In genomic region chr17:45403207-45403606, GRCm38 (mm10) we compare ENCODE assay signal across 8 mouse cellular contexts. TPM values are rescaled to one million over a fixed set of nuclear protein-coding genes. Genes with fewer than 3 reads are reported as not detected.
A peak's percentile ranks its signal among the peaks of the same experiment; 100 is the strongest.
DNase-seq lines count a peak whose midpoint lies in the region; ATAC-seq and TF ChIP-seq lines count a peak whose summit lies in the region.

No protein-coding gene starts in this region.

- no peak for TF ChIP-seq POLR2A in CH12.LX (IDR thresholded peaks at IDR 0.05; ENCODE audit: low read depth, low read length)

- no peak overlapping the region for H3K4me3 ChIP-seq in heart, embryonic 11.5 days (ENCODE audit: low read depth, low read length)
- H3K4me3 ChIP-seq in CH12.LX (replicated peaks in 1 of 3; ENCODE audit: low read depth in 2 of 3, low read length in 2 of 3, poor library complexity in 1 of 3): no peak overlapping the region
- H3K4me3 ChIP-seq in forebrain, postnatal 0 days (ENCODE audit: low read depth, low read length): no peak overlapping the region

- H3K9ac ChIP-seq in heart, embryonic 11.5 days (ENCODE audit: low read depth, low read length): no peak overlapping the region
- no peak overlapping the region for H3K9ac ChIP-seq in CH12.LX (ENCODE audit: insufficient read depth, low read depth)
- no peak overlapping the region for H3K9ac ChIP-seq in forebrain, postnatal 0 days

- peaks cover 14% of the 10 kb centered on the region for H3K4me1 ChIP-seq in heart, embryonic 11.5 days (ENCODE audit: control insufficient read depth, insufficient read depth, low read length)
- peaks cover 0 to 9% of the 10 kb centered on the region in 2 experiments; a peak in 1 of 4 replicates for H3K4me1 ChIP-seq in CH12.LX (ENCODE audit: control insufficient read depth in 1 of 2, insufficient read depth in 2 of 2)
- H3K4me1 ChIP-seq in forebrain, postnatal 0 days (ENCODE audit: insufficient read depth): no peaks in the 10 kb centered on the region

- WGBS in heart, embryonic 11.5 days (ENCODE audit: insufficient replicate concordance): 25% methylated on average over 3 of the region's 3 CpGs
- WGBS in forebrain, postnatal 0 days: 2% methylated on average over 3 of the region's 3 CpGs

- peak; percentile 65 for TF ChIP-seq RAD21 in CH12.LX (IDR thresholded peaks at IDR 0.05; ENCODE audit: low read depth, low read length)

- H3K79me2 ChIP-seq in CH12.LX (replicated peaks; ENCODE audit: control insufficient read depth, extremely low read depth, insufficient read depth, poor library complexity, severe bottlenecking): peaks cover 8% of the 10 kb centered on the region

- H3K27ac ChIP-seq in heart, embryonic 11.5 days (ENCODE audit: low read depth, low read length): no peak overlapping the region
- H3K27ac ChIP-seq in CH12.LX (ENCODE audit: insufficient read depth, low read depth): no peak overlapping the region
- no peak overlapping the region for H3K27ac ChIP-seq in forebrain, postnatal 0 days (ENCODE audit: low read depth, low read length)

- H3K36me3 ChIP-seq in heart, embryonic 11.5 days (ENCODE audit: control insufficient read depth, insufficient read depth, low read length): peaks cover 9% of the 10 kb centered on the region
- peaks cover 39 to 84% of the 10 kb centered on the region in 2 experiments for H3K36me3 ChIP-seq in CH12.LX (replicated peaks in 1 of 2; ENCODE audit: control insufficient read depth in 1 of 2, insufficient read depth in 1 of 2, low read length in 1 of 2)
- peaks cover 27% of the 10 kb centered on the region for H3K36me3 ChIP-seq in forebrain, postnatal 0 days (ENCODE audit: insufficient read depth)
- H3K36me3 ChIP-seq in splenic B cell, adult 2 months (ENCODE audit: control insufficient read depth, insufficient read depth, low read length, poor library complexity, severe bottlenecking): peaks cover 25% of the 10 kb centered on the region; the same call in 1 of the 2 replicates

- no peaks in the 10 kb centered on the region for H3K9me3 ChIP-seq in heart, embryonic 11.5 days (replicated peaks; ENCODE audit: control insufficient read depth, low read length)
- no peaks in the 10 kb centered on the region for H3K9me3 ChIP-seq in CH12.LX (replicated peaks; ENCODE audit: low read length)
- no peaks in the 10 kb centered on the region for H3K9me3 ChIP-seq in forebrain, postnatal 0 days (ENCODE audit: low read length)

- dilution Hi-C loops in CH12.LX (cut with MboI; ENCODE audit: extremely low pct_ligation_motif_present, extremely low pct_unique_long_range_greater_than_20kb, low sequenced_read_pairs): no loop called here

- peak; percentile 50 to 74 for TF ChIP-seq CTCF in CH12.LX (conservative IDR thresholded peaks at IDR 0.05 in 1 of 2, IDR thresholded peaks at IDR 0.05 in 1 of 2; ENCODE audit: low read depth in 2 of 2, low read length in 2 of 2)
- peak; percentile 78 for TF ChIP-seq CTCF in forebrain, postnatal 0 days (IDR thresholded peaks at IDR 0.05; ENCODE audit: low read depth)

- peak; percentile 31 to 78 for DNase-seq in heart, adult 18-20 months
- DNase-seq in CH12.LX (ENCODE audit: extremely low read depth): peak; percentile 69
- peak; percentile 63 for DNase-seq in c-Kit-positive CD71-negative TER-119-negative erythroid progenitor cells, embryonic 14.5 days (ENCODE audit: low read depth)
- DNase-seq in forebrain, postnatal 0 days: peak; percentile 88
- peak; percentile 68 for DNase-seq in kidney, postnatal 14 days
- peak; percentile 66 for DNase-seq in lung, postnatal 36 days
- peak; percentile 75 for DNase-seq in splenic B cell, adult 2 months (ENCODE audit: low read depth, low spot score)

- ATAC-seq in heart, embryonic 11.5 days (replicated peaks; ENCODE audit: insufficient number of reproducible peaks, low FRiP score, low TSS enrichment): no peak
- ATAC-seq in forebrain, postnatal 0 days: peak; percentile 78

- H3K4me2 ChIP-seq in heart, embryonic 11.5 days: no peak overlapping the region
- H3K4me2 ChIP-seq in CH12.LX (ENCODE audit: insufficient read depth, low read depth, poor library complexity, severe bottlenecking): no peak overlapping the region
- no peak overlapping the region for H3K4me2 ChIP-seq in forebrain, postnatal 0 days (ENCODE audit: low read depth)

- in situ Hi-C loops in CH12.LX (cut with MboI; ENCODE audit: low pct_ligation_motif_present, low pct_unique_long_range_greater_than_20kb, low sequenced_read_pairs): no loop called here

- no peaks in the 10 kb centered on the region for H3K27me3 ChIP-seq in heart, embryonic 11.5 days (ENCODE audit: control insufficient read depth, insufficient read depth, low read length)
- no peaks in the 10 kb centered on the region for H3K27me3 ChIP-seq in CH12.LX (replicated peaks)
- H3K27me3 ChIP-seq in forebrain, postnatal 0 days (ENCODE audit: insufficient read depth, low read length): no peaks in the 10 kb centered on the region
- H3K27me3 ChIP-seq in splenic B cell, adult 2 months (ENCODE audit: control insufficient read depth, insufficient read depth, low read length, poor library complexity, severe bottlenecking): no peaks in the 10 kb centered on the region

- no peak for TF ChIP-seq EP300 in CH12.LX (IDR thresholded peaks at IDR 0.05; ENCODE audit: low read length)

TF ChIP-seq in CH12.LX, 34 proteins besides CTCF, POLR2A, EP300 and RAD21:
- TF ChIP-seq MYC (IDR thresholded peaks at IDR 0.05; ENCODE audit: low read depth, low read length) (peak; percentile 51; the same call in 1 of the 2 replicates), JUND (conservative IDR thresholded peaks at IDR 0.05; ENCODE audit: low read depth, low read length) (peak; percentile 31; the same call in 1 of the 2 replicates), MEF2A (IDR thresholded peaks at IDR 0.05; ENCODE audit: borderline replicate concordance, low read depth, low read length) (no peak), ETS1 (conservative IDR thresholded peaks at IDR 0.05; ENCODE audit: low read depth, low read length) (no peak), SMC3 (IDR thresholded peaks at IDR 0.05; ENCODE audit: low read depth, low read length) (peak; percentile 51)

RNA-seq across cellular contexts. Expression of gene Cdc5l, which starts 30.3 kb away (rescaled TPM):
- total RNA-seq in heart, adult 18-20 months (2021): 10 to 100 TPM; 38.0 to 38.2 TPM
- polyA plus RNA-seq in heart, embryonic 11.5 days (2014; fragmentation: Nextera tagmentation; extraction: Ambion mirVana): 57.5 and 59.4 TPM in 2 replicates
- total RNA-seq in CH12.LX (2012; rRNA removed) (45.2 and 52.6 TPM in 2 replicates), CH12.LX (2014; rRNA removed) (58.9 and 62.4 TPM in 2 replicates)
- polyA plus RNA-seq in CH12.LX (2012; ENCODE audit: insufficient read length, low read depth): 66.3 and 69.6 TPM in 2 replicates
- 49.5 and 72.6 TPM in 2 replicates for total RNA-seq in forebrain, postnatal 0 days (2014; rRNA removed)
- polyA plus RNA-seq in forebrain, postnatal 0 days (2015; fragmentation: Nextera tagmentation; extraction: Ambion mirVana): 46.9 and 55.3 TPM in 2 replicates
